Mouse (Mus musculus) cortical plate, adult 2 months (tissue): ENCODE measurements around the gene Ephb1.

Source experiments
- CTCF ChIP-seq: fragments of 200-500 bp; IDR thresholded peaks from 2 replicates; pipeline ENCODE4 v1.5.1; 2011; ENCODE audit warnings: mild to moderate bottlenecking, control low read depth, low read length; ENCODE audit not compliant: insufficient read depth; ENCODE audit errors: extremely low read depth
- POLR2A ChIP-seq: fragments of 200-500 bp; IDR thresholded peaks from 2 replicates; pipeline ENCODE4 v1.6.1; 2011; ENCODE audit warnings: mild to moderate bottlenecking, low read length, control low read depth; ENCODE audit not compliant: insufficient read depth; ENCODE audit errors: extremely low read depth

- TF ChIP-seq POLR2A (no peak), CTCF (no peak)
Measured at GRCm38 (mm10) chr9:102351721-102352120, 2.8 kb downstream of the Ephb1 start.
